Mouse (Mus musculus): ENCODE data around the gene Serinc4. TPM values are rescaled to one million over a fixed set of nuclear protein-coding genes. Genes with fewer than 3 reads are reported as not detected.
"Not testable (repeated sequence)": the region's sequence is repeated elsewhere in the genome, so short reads cannot be mapped to it uniquely, and the experiment has no call there.

The Serinc4 gene
- polyA plus RNA-seq, 1 experiment, result 0.46 TPM

DNA sequence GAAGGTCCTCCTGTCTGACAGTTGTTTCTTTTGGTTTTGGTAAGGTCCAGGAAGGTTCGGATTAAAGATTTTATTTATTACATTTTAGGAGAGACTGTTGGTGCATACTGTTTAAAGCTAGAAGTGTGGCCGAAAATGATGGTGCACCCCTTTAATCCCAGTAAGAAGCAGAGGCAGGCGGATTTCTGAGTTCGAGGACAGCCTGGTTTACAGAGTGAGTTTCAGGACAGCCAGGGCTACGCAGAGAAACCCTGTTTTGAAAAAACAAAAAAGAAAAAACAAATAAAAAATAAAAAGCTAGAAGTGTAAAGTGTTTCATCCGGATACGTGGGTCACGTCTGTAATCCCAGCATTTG, 17.6 kb upstream of the Serinc4 start:
- no peak for DNase-seq
- 27% methylated on average over 8 of the region's 8 CpGs for WGBS
- no peaks in the 10 kb centered on the region for H3K27me3 ChIP-seq (ENCODE audit: control insufficient read depth, insufficient read depth, low read length)
- TF ChIP-seq CTCF (IDR thresholded peaks at IDR 0.05; ENCODE audit: borderline replicate concordance, insufficient read depth, low read depth, low read length) (no peak), POLR2A (IDR thresholded peaks at IDR 0.05; ENCODE audit: borderline replicate concordance, insufficient read depth, low read length) (no peak)
- H3K27ac ChIP-seq (ENCODE audit: insufficient read depth, low read length), result no peak overlapping the region
- H3K4me3 ChIP-seq (replicated peaks; ENCODE audit: insufficient read depth, low read depth, low read length), result peak overlapping the region; percentile 54
- no peaks in the 10 kb centered on the region for H3K4me1 ChIP-seq (ENCODE audit: control insufficient read depth, insufficient read depth, low read length)

DNA sequence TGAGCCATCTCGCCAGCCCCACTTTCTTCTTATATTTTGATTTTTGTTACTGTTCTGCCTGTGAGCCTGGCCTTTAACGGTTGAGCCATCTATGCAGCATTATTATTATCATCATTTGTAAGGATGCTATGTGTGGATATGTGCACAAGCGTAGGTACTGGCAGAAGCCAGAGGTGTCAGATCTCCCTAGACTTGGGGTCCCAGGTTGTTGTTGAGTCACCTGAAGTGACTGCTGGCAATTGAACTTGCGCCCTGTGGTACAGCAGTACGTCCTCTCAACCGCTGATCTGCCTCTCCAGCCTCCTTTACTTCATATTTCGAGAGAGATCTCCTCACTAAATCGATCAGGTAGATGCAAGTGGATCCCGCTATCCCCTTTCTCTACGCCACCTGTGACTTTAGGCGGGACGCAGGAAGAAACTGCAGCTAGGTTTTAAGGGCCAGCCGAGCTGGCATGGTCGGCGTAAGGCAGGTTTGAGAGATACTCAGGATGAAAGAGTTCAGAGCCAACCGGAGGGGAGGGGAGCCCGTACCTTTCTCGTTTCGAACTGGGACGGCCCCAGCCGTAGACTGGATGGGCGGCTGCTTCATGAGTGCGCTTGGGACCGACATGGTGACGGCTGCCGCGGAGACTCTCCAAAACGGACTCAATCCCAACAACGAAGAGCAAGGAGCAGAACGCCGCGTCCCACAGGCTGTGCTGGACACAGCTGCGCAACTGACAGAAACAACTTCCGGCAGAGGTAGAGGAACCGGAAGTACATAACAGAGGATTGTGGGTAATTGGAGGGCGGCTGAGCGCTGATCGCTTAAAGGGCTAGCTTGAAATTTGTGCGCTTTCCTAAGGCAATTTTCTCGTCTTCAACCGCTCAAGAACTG, 17.0 kb upstream of the Serinc4 start, which contains the start of gene Mfap1b:
Mfap1b (minus strand) TSS at position 767 of the 879 bp plus-strand sequence.
- H3K27ac ChIP-seq (ENCODE audit: insufficient read depth, low read length); H3K27me3 ChIP-seq (ENCODE audit: control insufficient read depth, insufficient read depth, low read length); H3K4me1 ChIP-seq (ENCODE audit: control insufficient read depth, insufficient read depth, low read length): not testable (repeated sequence)
- peak; percentile 82 to 89 for DNase-seq
- WGBS, result 6% methylated on average over 41 of the region's 41 CpGs
- TF ChIP-seq POLR2A (IDR thresholded peaks at IDR 0.05; ENCODE audit: borderline replicate concordance, insufficient read depth, low read length), result peak; percentile 94
- peak within 1 kb of the TSS; percentile 75 for H3K4me3 ChIP-seq (replicated peaks; ENCODE audit: insufficient read depth, low read depth, low read length)

DNA sequence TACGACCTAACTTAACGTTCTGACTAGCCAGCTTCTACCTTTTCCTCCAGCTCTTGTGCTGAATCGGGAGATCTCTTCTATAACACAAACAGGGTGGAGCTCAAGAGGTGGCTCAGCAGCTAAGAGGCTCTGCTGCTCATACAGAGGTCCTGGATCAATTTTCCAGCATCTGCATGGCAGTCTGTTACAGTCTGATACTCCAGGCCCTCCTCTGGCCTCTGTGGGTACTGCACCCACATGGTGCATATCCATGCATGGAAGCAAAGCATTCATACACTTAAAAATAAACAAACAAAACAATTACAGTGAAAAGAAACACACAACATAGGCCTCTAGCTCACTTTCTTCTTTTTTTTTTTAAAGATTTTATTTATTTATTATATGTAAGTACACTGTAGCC, 16.2 kb upstream of the Serinc4 start:
- 93% methylated on average over 3 of the region's 3 CpGs for WGBS
- not testable (repeated sequence) for H3K27me3 ChIP-seq (ENCODE audit: control insufficient read depth, insufficient read depth, low read length); H3K4me3 ChIP-seq (replicated peaks; ENCODE audit: insufficient read depth, low read depth, low read length); DNase-seq; H3K4me1 ChIP-seq (ENCODE audit: control insufficient read depth, insufficient read depth, low read length); H3K27ac ChIP-seq (ENCODE audit: insufficient read depth, low read length)

GRCm38 (mm10) chr2:121468982-121469381, 12.4 kb upstream of the Serinc4 start:
- H3K4me3 ChIP-seq (replicated peaks; ENCODE audit: insufficient read depth, low read depth, low read length); H3K27me3 ChIP-seq (ENCODE audit: control insufficient read depth, insufficient read depth, low read length); H3K4me1 ChIP-seq (ENCODE audit: control insufficient read depth, insufficient read depth, low read length); H3K27ac ChIP-seq (ENCODE audit: insufficient read depth, low read length); DNase-seq: not testable (repeated sequence)
- 66% methylated on average over 2 of the region's 6 CpGs for WGBS

- no peaks in the 10 kb centered on the region; the same call in 1 of the 2 replicates for H3K4me1 ChIP-seq (ENCODE audit: control insufficient read depth, insufficient read depth, low read length)
- H3K27me3 ChIP-seq (ENCODE audit: control insufficient read depth, insufficient read depth, low read length), result no peaks in the 10 kb centered on the region
- DNase-seq, result no peak
- no peak overlapping the region for H3K27ac ChIP-seq (ENCODE audit: insufficient read depth, low read length)
- WGBS, result 68% methylated on average over 2 of the region's 2 CpGs
- no peak for TF ChIP-seq CTCF (IDR thresholded peaks at IDR 0.05; ENCODE audit: borderline replicate concordance, insufficient read depth, low read depth, low read length)
- no peak for TF ChIP-seq POLR2A (IDR thresholded peaks at IDR 0.05; ENCODE audit: borderline replicate concordance, insufficient read depth, low read length)
- H3K4me3 ChIP-seq (replicated peaks; ENCODE audit: insufficient read depth, low read depth, low read length), result no peak overlapping the region
These were observed 3.5 kb upstream of the Serinc4 start for GRCm38 (mm10) chr2:121460071-121460470.

- Histone ChIP-seq H3K4me1 (ENCODE audit: control insufficient read depth, insufficient read depth, low read length) (no peaks in the 10 kb centered on the region; the same call in 1 of the 2 replicates), H3K27me3 (ENCODE audit: control insufficient read depth, insufficient read depth, low read length) (no peaks in the 10 kb centered on the region), H3K27ac (ENCODE audit: insufficient read depth, low read length) (no peak overlapping the region), H3K4me3 (replicated peaks; ENCODE audit: insufficient read depth, low read depth, low read length) (no peak overlapping the region)
- WGBS, result 67% methylated on average over 5 of the region's 5 CpGs
- DNase-seq, result no peak
- no peak for TF ChIP-seq POLR2A (IDR thresholded peaks at IDR 0.05; ENCODE audit: borderline replicate concordance, insufficient read depth, low read length)
- no peak for TF ChIP-seq CTCF (IDR thresholded peaks at IDR 0.05; ENCODE audit: borderline replicate concordance, insufficient read depth, low read depth, low read length)
These were observed 1.0 kb downstream of the Serinc4 start for GRCm38 (mm10) chr2:121455534-121455933.

DNA sequence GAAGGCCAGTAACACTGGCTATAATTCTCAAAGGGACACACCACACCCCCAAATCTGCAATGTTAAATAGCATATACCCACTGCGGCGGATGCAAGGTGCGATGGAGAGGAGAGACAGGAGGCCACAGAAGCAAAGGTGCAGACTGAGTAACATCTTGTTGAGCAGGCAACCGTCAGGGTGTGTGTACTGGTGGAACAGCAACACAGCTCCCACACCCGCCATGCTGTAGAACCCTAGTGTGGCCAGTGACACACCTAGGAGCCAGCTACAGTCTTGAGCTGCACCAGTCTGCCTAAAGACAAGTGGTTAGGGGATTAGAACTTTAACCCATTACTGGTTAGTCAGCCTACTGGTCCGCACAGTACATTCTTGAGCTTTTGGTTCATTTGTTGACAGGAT, 2.7 kb downstream of the Serinc4 start:
- Histone ChIP-seq H3K4me3 (replicated peaks; ENCODE audit: insufficient read depth, low read depth, low read length) (no peak overlapping the region), H3K4me1 (ENCODE audit: control insufficient read depth, insufficient read depth, low read length) (no peaks in the 10 kb centered on the region; the same call in 1 of the 2 replicates), H3K27me3 (ENCODE audit: control insufficient read depth, insufficient read depth, low read length) (no peaks in the 10 kb centered on the region), H3K27ac (ENCODE audit: insufficient read depth, low read length) (no peak overlapping the region)
- no peak for DNase-seq
- TF ChIP-seq CTCF (IDR thresholded peaks at IDR 0.05; ENCODE audit: borderline replicate concordance, insufficient read depth, low read depth, low read length) (no peak), POLR2A (IDR thresholded peaks at IDR 0.05; ENCODE audit: borderline replicate concordance, insufficient read depth, low read length) (no peak)
- 91% methylated on average over 6 of the region's 6 CpGs for WGBS

- DNase-seq, result no peak
- H3K4me1 ChIP-seq (ENCODE audit: control insufficient read depth, insufficient read depth, low read length), result no peaks in the 10 kb centered on the region; the same call in 1 of the 2 replicates
- whole genome bisulfite sequencing, result 80% methylated on average over 4 of the region's 4 CpGs
- no peak within 1 kb of the TSS for H3K27ac ChIP-seq (ENCODE audit: insufficient read depth, low read length)
- TF ChIP-seq POLR2A (IDR thresholded peaks at IDR 0.05; ENCODE audit: borderline replicate concordance, insufficient read depth, low read length) (no peak), CTCF (IDR thresholded peaks at IDR 0.05; ENCODE audit: borderline replicate concordance, insufficient read depth, low read depth, low read length) (no peak)
- H3K27me3 ChIP-seq (ENCODE audit: control insufficient read depth, insufficient read depth, low read length), result no peaks in the 10 kb centered on the region
- no peak within 1 kb of the TSS for H3K4me3 ChIP-seq (replicated peaks; ENCODE audit: insufficient read depth, low read depth, low read length)
These were observed 3.6 kb downstream of the Serinc4 start, which contains the start of gene Hypk for GRCm38 (mm10) chr2:121452990-121453389. Hypk (plus strand) TSS chr2:121453290.

Measured in cerebellum, adult 2 months (tissue).